Mouse (Mus musculus) myocyte (in vitro differentiated cells): ENCODE results near the gene Pmf1. TPM values are rescaled to one million over a fixed set of nuclear protein-coding genes. Genes with fewer than 3 reads are reported as not detected.

Experiments used
- H3K27me3 ChIP-seq: one replicate; pipeline ENCODE4 v1.6.1; 2011; ENCODE audit not compliant: control insufficient read depth, insufficient read depth, insufficient read length
- H3K36me3 ChIP-seq: one replicate; pipeline ENCODE4 v1.6.1; 2011; ENCODE audit not compliant: control insufficient read depth, insufficient read depth
- H3K4me2 ChIP-seq: one replicate; pipeline ENCODE4 v1.6.1; 2011; ENCODE audit warnings: low read depth, control low read depth
- H3K4me3 ChIP-seq: one replicate; pipeline ENCODE4 v1.5.1; 2011; ENCODE audit warnings: mild to moderate bottlenecking, control low read depth, moderate library complexity
- H3K79me2 ChIP-seq: one replicate; pipeline ENCODE4 v1.6.1; 2011; ENCODE audit not compliant: control insufficient read depth, insufficient read depth
- H3ac ChIP-seq: one replicate; pipeline ENCODE4 v1.6.1; 2011; ENCODE audit not compliant: control insufficient read depth, insufficient read length
- CEBPB ChIP-seq: IDR thresholded peaks from 2 replicates; pipeline ENCODE4 v1.6.1; 2011; ENCODE audit warnings: mild to moderate bottlenecking, moderate library complexity; ENCODE audit not compliant: poor library complexity, insufficient read depth, severe bottlenecking
- E2F4 ChIP-seq: IDR thresholded peaks from one replicate; pipeline ENCODE4 v1.6.1; 2011; ENCODE audit warnings: mild to moderate bottlenecking, control low read depth, moderate library complexity; ENCODE audit not compliant: insufficient read depth
- MAX ChIP-seq: IDR thresholded peaks from one replicate; pipeline ENCODE4 v1.6.1; 2011; ENCODE audit warnings: low read depth, mild to moderate bottlenecking, control low read depth
- MYOD1 ChIP-seq, 3 experiments: IDR thresholded peaks; one replicate each; pipeline ENCODE4 v1.6.1; 2011; ENCODE audit warnings: control low read depth in 2 of 3, low read depth in 2 of 3, mild to moderate bottlenecking in 2 of 3, moderate library complexity in 1 of 3; ENCODE audit not compliant: insufficient read length in 2 of 3, control insufficient read depth in 1 of 3
- MYOG ChIP-seq, 3 experiments: IDR thresholded peaks; one replicate each; pipeline ENCODE4 v1.6.1; 2011; ENCODE audit warnings: control low read depth in 2 of 3, low read depth in 2 of 3, mild to moderate bottlenecking in 2 of 3; ENCODE audit not compliant: insufficient read length in 2 of 3, control insufficient read depth in 1 of 3, insufficient read depth in 1 of 3
- POLR2A ChIP-seq: IDR thresholded peaks from one replicate; pipeline ENCODE4 v1.6.1; 2011; ENCODE audit warnings: low read depth, mild to moderate bottlenecking, control low read depth, moderate library complexity; ENCODE audit not compliant: insufficient read length
- POLR2AphosphoS2 ChIP-seq: IDR thresholded peaks from one replicate; pipeline ENCODE4 v1.6.1; 2011; ENCODE audit warnings: low read depth, control low read depth; ENCODE audit not compliant: insufficient read length
- REST ChIP-seq: IDR thresholded peaks from one replicate; pipeline ENCODE4 v1.6.1; 2011; ENCODE audit warnings: mild to moderate bottlenecking, control low read depth, moderate library complexity; ENCODE audit not compliant: insufficient read depth, insufficient read length
- SRF ChIP-seq: IDR thresholded peaks from one replicate; pipeline ENCODE4 v1.6.1; 2011; ENCODE audit warnings: low read depth; ENCODE audit not compliant: control insufficient read depth, insufficient read length
- TCF12 ChIP-seq: IDR thresholded peaks from one replicate; pipeline ENCODE4 v1.6.1; 2011; ENCODE audit warnings: mild to moderate bottlenecking, control low read depth; ENCODE audit not compliant: poor library complexity, insufficient read depth, severe bottlenecking
- TCF3 ChIP-seq: IDR thresholded peaks from one replicate; pipeline ENCODE4 v1.6.1; 2011; ENCODE audit warnings: low read depth, control low read depth; ENCODE audit not compliant: insufficient read length
- USF1 ChIP-seq: IDR thresholded peaks from one replicate; pipeline ENCODE4 v1.6.1; 2011; ENCODE audit warnings: low read depth, mild to moderate bottlenecking, control low read depth, moderate library complexity
- polyA plus RNA-seq: library from polyadenylated mRNA; unstranded; fragments of >200 nt; fragmentation: generic; extraction: Trizol; gene quantifications from one replicate; pipeline ENCODE4 v1.2.1, GENCODE M21; 2012; ENCODE audit warnings: missing spikeins

The Pmf1 gene
- polyA plus RNA-seq, 1 experiment: 59.0 TPM

GRCm38 (mm10) chr3:88408953-88409352 lies 1.2 kb downstream of the Pmf1 start:
- no peak for TF ChIP-seq TCF12
- TF ChIP-seq MYOD1 (IDR thresholded peaks at IDR 0.05; ENCODE audit: control insufficient read depth in 1 of 3, insufficient read length in 2 of 3, low read depth in 2 of 3): no peak
- no peak for TF ChIP-seq POLR2A
- TF ChIP-seq USF1: no peak
- TF ChIP-seq REST: no peak
- no peak for TF ChIP-seq SRF
- no peak for TF ChIP-seq E2F4
- TF ChIP-seq CEBPB: no peak
- no peak for TF ChIP-seq MYOG (IDR thresholded peaks at IDR 0.05; ENCODE audit: control insufficient read depth in 1 of 3, insufficient read depth in 1 of 3, insufficient read length in 2 of 3, low read depth in 2 of 3)
- no peak for TF ChIP-seq MAX
- no peak for TF ChIP-seq POLR2AphosphoS2
- no peak for TF ChIP-seq TCF3
- peak overlapping the region; percentile 30 for H3ac ChIP-seq
- H3K36me3 ChIP-seq: no peaks in the 10 kb centered on the region
- peaks cover 16% of the 10 kb centered on the region for H3K79me2 ChIP-seq
- H3K4me2 ChIP-seq: peak overlapping the region; percentile 76
- H3K27me3 ChIP-seq: no peaks in the 10 kb centered on the region
- H3K4me3 ChIP-seq: peak overlapping the region; percentile 83

DNA sequence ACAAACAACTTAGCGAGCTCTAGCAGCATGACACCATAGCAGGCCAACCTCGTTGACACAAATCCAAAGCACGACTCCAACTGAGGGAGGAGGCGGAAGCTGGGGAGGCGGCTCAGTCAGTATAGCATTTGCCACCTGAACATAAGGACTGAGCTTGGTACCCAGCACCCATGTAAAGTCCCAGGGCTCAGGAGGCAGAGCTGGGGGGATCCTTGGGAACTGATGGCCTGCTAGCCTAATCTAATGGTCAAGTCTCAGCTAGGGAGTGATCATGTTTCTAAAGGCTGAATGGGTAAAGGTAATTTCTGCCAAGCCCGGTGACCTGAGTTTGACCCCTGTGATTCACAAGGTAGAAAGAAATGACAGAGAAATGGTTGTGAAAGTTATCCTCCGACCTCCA lies 2.6 kb downstream of the Pmf1 start:
- Histone ChIP-seq H3K4me2 (no peak overlapping the region), H3K79me2 (peaks cover 16% of the 10 kb centered on the region), H3K4me3 (no peak overlapping the region), H3ac (no peak overlapping the region), H3K36me3 (no peaks in the 10 kb centered on the region), H3K27me3 (no peaks in the 10 kb centered on the region)
- TF ChIP-seq TCF12 (no peak), MYOG (IDR thresholded peaks at IDR 0.05; ENCODE audit: control insufficient read depth in 1 of 3, insufficient read depth in 1 of 3, insufficient read length in 2 of 3, low read depth in 2 of 3) (no peak), TCF3 (no peak), USF1 (no peak), E2F4 (no peak), SRF (no peak), CEBPB (no peak), REST (no peak), POLR2AphosphoS2 (no peak), POLR2A (no peak), MYOD1 (IDR thresholded peaks at IDR 0.05; ENCODE audit: control insufficient read depth in 1 of 3, insufficient read length in 2 of 3, low read depth in 2 of 3) (no peak), MAX (no peak)

GRCm38 (mm10) chr3:88407090-88407489 lies 3.0 kb downstream of the Pmf1 start:
- TF ChIP-seq MYOG (IDR thresholded peaks at IDR 0.05; ENCODE audit: control insufficient read depth in 1 of 3, insufficient read depth in 1 of 3, insufficient read length in 2 of 3, low read depth in 2 of 3) (peak in 1 of 3 experiments; percentile 4), POLR2A (no peak), USF1 (peak; percentile 34), POLR2AphosphoS2 (no peak)
- H3K4me2 ChIP-seq: no peak overlapping the region
- no peak overlapping the region for H3ac ChIP-seq
- H3K4me3 ChIP-seq: no peak overlapping the region
- H3K36me3 ChIP-seq: no peaks in the 10 kb centered on the region
- no peaks in the 10 kb centered on the region for H3K27me3 ChIP-seq
- H3K79me2 ChIP-seq: peaks cover 16% of the 10 kb centered on the region

DNA sequence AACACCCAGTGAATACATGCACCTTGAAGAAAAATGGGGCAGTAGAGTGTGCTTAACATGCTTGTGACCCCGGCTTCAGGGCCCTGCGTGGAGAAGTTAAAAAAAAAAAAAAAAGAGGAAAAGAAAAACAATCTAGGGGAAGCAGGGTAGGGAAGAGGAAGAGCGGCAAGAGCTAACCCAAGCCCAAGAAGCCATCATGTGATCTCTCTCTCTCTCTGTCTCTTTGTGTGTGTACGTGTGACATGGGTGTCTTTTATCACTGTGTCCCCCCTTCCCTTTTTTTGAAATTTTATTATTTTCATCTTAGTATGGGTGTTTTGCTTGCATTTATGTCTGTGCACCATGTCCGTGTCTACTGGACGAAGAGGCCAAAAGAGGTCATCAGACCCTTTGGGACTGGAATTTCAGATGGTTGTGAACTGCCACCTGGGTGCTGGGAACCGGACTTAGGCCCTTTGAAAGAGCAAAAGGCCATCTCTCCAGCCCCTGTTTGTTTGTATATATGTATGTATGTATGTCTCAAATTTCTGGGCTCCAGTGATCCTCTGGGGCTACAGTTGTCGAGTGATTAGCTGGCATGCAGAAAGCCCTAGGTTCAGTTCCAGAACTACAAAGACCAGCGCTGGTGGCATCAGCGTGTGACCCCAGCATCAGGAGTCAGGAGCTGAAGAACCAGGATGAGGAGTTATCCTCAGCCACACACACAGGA lies 6.5 kb downstream of the Pmf1 start:
- Histone ChIP-seq H3ac (no peak overlapping the region), H3K4me3 (no peak overlapping the region)
- no peak for TF ChIP-seq SRF
- TF ChIP-seq REST: no peak
- no peak for TF ChIP-seq TCF3
- TF ChIP-seq MYOD1 (IDR thresholded peaks at IDR 0.05; ENCODE audit: control insufficient read depth in 1 of 3, insufficient read length in 2 of 3, low read depth in 2 of 3): no peak
- TF ChIP-seq E2F4: no peak
- TF ChIP-seq TCF12: no peak
- no peak for TF ChIP-seq USF1

DNA sequence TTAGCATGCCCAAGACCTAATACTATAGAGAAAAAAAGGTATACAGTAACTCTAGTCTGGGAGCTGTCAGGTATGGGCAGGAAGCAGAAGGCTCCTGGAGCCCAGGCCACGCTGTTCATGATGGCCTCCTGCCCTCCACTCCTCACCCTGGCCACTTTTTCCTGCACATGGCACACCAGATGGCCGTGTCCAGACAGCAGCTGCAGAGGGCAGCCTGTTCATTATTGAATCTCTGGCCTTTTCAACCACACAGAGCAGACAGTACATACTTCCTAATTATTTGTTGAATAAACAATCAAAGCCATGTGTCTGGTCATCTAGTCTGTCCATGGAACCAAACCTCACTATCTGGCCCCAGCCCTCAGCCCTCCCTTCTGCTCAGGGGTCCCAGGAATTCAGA lies 11.5 kb downstream of the Pmf1 start:
- Histone ChIP-seq H3K36me3 (no peaks in the 10 kb centered on the region), H3K4me2 (no peak overlapping the region), H3K27me3 (no peaks in the 10 kb centered on the region), H3K79me2 (no peaks in the 10 kb centered on the region), H3K4me3 (no peak overlapping the region), H3ac (no peak overlapping the region)
- peak; percentile 29 for TF ChIP-seq TCF12
- no peak for TF ChIP-seq CEBPB
- TF ChIP-seq MYOG (IDR thresholded peaks at IDR 0.05; ENCODE audit: control insufficient read depth in 1 of 3, insufficient read depth in 1 of 3, insufficient read length in 2 of 3, low read depth in 2 of 3): peak in 2 of 3 experiments; percentile 63 to 82
- no peak for TF ChIP-seq USF1
- TF ChIP-seq MYOD1 (IDR thresholded peaks at IDR 0.05; ENCODE audit: control insufficient read depth in 1 of 3, insufficient read length in 2 of 3, low read depth in 2 of 3): peak in 2 of 3 experiments; percentile 68 to 74
- no peak for TF ChIP-seq REST
- peak; percentile 66 for TF ChIP-seq TCF3
- no peak for TF ChIP-seq POLR2A
- TF ChIP-seq MAX: no peak
- no peak for TF ChIP-seq SRF
- TF ChIP-seq POLR2AphosphoS2: no peak
- no peak for TF ChIP-seq E2F4

More for the DNA sequence above, 6.5 kb downstream of the Pmf1 start:
- Histone ChIP-seq H3K79me2 (peaks cover 16% of the 10 kb centered on the region), H3K4me2 (no peak overlapping the region), H3K36me3 (no peaks in the 10 kb centered on the region), H3K27me3 (no peaks in the 10 kb centered on the region)
